Mouse (Mus musculus) small intestine, adult 2 months (tissue): Measurements from ENCODE around the gene Limch1.

Source experiments
- CTCF ChIP-seq: fragments of 200-500 bp; IDR thresholded peaks from 2 replicates; pipeline ENCODE4 v1.5.1; 2012; ENCODE audit warnings: low read depth, mild to moderate bottlenecking, control low read depth, inconsistent platforms, low read length, moderate library complexity, mixed read lengths; ENCODE audit not compliant: insufficient replicate concordance, insufficient read length; ENCODE audit errors: extremely low read depth
- POLR2A ChIP-seq: fragments of 200-500 bp; IDR thresholded peaks from 2 replicates; pipeline ENCODE4 v1.6.1; 2012; ENCODE audit warnings: low read depth, mild to moderate bottlenecking, control low read depth, inconsistent platforms, low read length, moderate library complexity

DNA sequence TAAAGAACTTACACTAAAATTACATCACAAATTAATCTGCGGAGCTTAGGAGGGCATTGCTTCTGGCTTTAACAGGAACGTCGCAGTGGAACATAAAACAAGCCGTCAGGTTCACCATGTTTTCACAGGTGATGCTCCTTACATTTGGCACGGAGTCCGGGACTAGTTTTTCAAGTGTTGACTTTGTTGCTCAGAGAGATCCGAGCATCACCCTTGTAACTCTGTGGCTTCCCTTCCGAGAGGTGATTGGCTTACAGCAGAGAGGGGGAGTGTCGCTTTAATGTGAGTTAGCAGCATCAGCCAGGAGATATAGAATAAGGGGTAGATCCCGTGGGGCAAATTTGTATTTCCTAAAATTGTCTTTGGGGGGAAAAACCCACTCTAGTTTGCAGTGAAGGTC, 212.0 kb downstream of the Limch1 start:
- TF ChIP-seq POLR2A = no peak
- no peak for TF ChIP-seq CTCF
